Mouse (Mus musculus) bone marrow macrophage, adult 2 months (primary cell): ENCODE measurements around the gene Gm9913. TPM values are rescaled to one million over a fixed set of nuclear protein-coding genes. Genes with fewer than 3 reads are reported as not detected.

ENCODE experiments used
- H3K27ac ChIP-seq: 2 replicates; pipeline ENCODE4 v1.5.1; 2012; ENCODE audit warnings: low read depth, low read length; ENCODE audit not compliant: insufficient read depth
- H3K4me1 ChIP-seq: 2 replicates; pipeline ENCODE4 v1.6.1; 2012; ENCODE audit warnings: low read length; ENCODE audit not compliant: control insufficient read depth, insufficient read depth
- H3K4me3 ChIP-seq: 2 replicates; pipeline ENCODE4 v1.5.1; 2012; ENCODE audit warnings: mild to moderate bottlenecking, low read length, moderate library complexity; ENCODE audit not compliant: insufficient read depth
- CTCF ChIP-seq: IDR thresholded peaks from 2 replicates; pipeline ENCODE4 v1.5.1; 2012; ENCODE audit warnings: low read depth, mild to moderate bottlenecking, low read length, moderate library complexity
- POLR2A ChIP-seq: IDR thresholded peaks from 2 replicates; pipeline ENCODE4 v1.6.1; 2012; ENCODE audit warnings: mild to moderate bottlenecking, low read depth, low read length, borderline replicate concordance
- polyA plus RNA-seq: library from polyadenylated mRNA; stranded (reverse); fragments of >200 nt; gene quantifications from 2 replicates; pipeline ENCODE4 v1.2.4, GENCODE M21; 2012; ENCODE audit not compliant: missing spikeins, insufficient read depth, insufficient read length

Gm9913 gene
- polyA plus RNA-seq, 1 experiment = not detected

- H3K4me1 ChIP-seq = no peaks in the 10 kb centered on the region
- H3K4me3 ChIP-seq = no peak overlapping the region
- TF ChIP-seq CTCF = no peak
- no peak for TF ChIP-seq POLR2A
- H3K27ac ChIP-seq = no peak overlapping the region
These were observed 8.2 kb upstream of the Gm9913 start for GRCm38 (mm10) chr2:125496696-125497095.

DNA sequence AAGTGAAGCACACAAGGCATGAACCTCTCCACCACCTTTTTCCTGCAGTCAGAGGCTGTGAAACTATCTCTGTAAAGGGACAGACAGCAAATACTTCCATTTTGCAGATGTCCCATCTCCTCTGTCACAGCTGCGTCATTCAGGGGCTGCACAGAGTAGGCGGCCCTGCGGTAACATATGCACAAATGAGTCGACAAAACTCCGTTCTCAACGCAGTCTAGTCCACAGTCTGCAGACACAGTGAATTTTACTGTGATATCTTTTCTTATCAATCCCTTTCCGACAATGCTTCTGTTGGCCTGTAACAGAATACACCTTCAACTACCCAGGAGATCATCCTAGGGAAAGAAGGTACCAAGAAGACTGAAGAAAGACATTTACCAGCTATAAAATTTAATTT lies 6.7 kb upstream of the Gm9913 start:
- TF ChIP-seq POLR2A (no peak), CTCF (no peak)
- Histone ChIP-seq H3K4me1 (no peaks in the 10 kb centered on the region), H3K4me3 (no peak overlapping the region), H3K27ac (no peak overlapping the region)

DNA sequence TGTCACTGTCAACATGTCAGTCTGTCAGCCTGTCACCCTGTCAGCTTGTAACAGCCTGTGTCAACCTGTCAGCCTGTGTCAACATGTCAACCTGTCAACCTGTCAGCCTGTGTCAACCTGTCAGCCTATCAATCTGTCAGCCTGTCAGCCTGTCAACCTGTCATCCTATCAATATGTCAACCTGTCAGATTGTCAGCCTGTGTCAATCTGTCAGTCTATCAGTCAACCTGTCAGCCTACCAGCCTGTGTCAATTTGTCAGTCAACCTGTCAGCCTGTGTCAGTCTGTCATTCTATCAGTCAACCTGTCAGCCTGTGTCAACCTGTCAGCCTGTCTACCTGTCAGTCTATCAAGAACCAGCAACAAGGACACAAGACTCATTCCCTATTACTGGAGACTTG lies 3.4 kb upstream of the Gm9913 start:
- no peak for TF ChIP-seq CTCF
- TF ChIP-seq POLR2A = no peak
- H3K4me1 ChIP-seq = no peaks in the 10 kb centered on the region
- H3K4me3 ChIP-seq = no peak overlapping the region
- H3K27ac ChIP-seq = no peak overlapping the region

DNA sequence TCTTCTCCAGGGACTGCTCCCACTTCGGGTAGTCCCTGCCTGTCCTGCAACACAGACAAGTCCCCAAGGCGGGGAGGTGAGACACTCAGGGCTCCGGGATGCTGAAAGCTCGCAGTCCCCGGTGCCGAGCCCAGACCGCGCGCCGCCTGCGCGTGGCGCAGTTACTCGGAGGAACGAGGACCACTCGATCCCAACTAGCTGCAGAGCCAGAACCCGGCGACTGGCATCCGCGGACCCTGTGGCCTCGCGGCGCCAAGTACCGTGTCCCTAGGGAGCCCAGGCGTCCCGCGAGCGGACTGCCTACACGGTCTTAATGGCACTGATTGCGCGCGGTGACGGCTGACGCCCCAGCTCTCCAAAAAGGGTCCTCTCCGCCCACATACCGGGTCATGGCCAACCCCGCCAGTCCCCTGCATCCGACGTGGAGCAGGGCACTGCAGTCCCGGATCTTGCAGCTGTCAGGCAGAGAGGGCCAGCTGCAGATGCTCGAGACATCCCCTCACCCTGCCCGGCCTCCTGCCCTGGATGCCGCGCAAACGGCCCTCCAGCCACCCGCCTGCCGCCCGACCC lies 942 bp downstream of the Gm9913 start:
- Histone ChIP-seq H3K27ac (no peak overlapping the region), H3K4me1 (no peaks in the 10 kb centered on the region), H3K4me3 (no peak overlapping the region; the same call in 1 of the 2 replicates)
- TF ChIP-seq POLR2A = no peak
- TF ChIP-seq CTCF = no peak

DNA sequence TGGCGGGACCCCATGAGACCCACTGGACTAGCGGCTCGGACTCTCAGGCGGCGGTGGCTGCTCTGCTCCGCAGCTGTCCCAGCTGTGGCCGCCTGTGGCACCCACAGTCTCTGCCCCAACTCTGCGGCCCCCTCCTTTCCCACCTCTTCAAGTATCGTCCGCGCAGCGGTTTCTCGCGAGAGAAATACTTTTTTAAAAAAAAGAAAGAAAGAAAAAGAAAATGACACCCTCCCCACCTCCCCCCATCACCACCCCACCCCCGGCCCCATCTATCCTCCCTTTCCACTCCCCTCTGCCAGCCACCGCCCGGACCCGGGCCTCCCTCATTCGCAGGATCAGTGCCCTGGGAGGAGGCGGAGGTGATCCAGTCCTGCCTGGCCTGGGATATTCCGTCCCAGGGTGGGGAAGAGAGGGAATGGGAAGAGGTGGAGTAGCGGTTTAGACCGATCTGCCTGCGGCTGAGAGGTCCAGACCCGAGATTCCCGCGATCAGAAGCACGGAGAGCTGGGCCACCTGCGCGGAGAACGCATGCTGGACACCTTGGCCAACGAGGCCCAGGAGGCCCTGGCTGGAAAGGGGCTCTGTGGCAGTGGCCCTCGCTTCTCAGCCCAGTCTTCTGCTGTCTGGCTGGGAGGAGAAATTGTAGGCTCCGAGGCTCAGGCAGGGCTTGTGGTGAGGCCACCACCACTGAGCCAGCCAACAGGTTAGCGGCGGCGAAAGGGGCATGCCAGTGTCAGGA lies 1.6 kb downstream of the Gm9913 start:
- Histone ChIP-seq H3K4me1 (no peaks in the 10 kb centered on the region), H3K4me3 (no peak overlapping the region), H3K27ac (no peak overlapping the region)
- TF ChIP-seq POLR2A = no peak
- no peak for TF ChIP-seq CTCF

GRCm38 (mm10) chr2:125507893-125508292 lies 3.0 kb downstream of the Gm9913 start, which contains the start of gene Fbn1:
Gene Fbn1, minus strand, starts transcription at chr2:125507993.
- no peak within 1 kb of the TSS for H3K4me3 ChIP-seq
- no peak within 1 kb of the TSS for H3K27ac ChIP-seq
- no peak for TF ChIP-seq POLR2A
- no peaks in the 10 kb centered on the region for H3K4me1 ChIP-seq

GRCm38 (mm10) chr2:125508381-125508780 lies 3.5 kb downstream of the Gm9913 start:
- no peaks in the 10 kb centered on the region for H3K4me1 ChIP-seq
- no peak overlapping the region for H3K27ac ChIP-seq
- no peak overlapping the region for H3K4me3 ChIP-seq
- TF ChIP-seq CTCF (no peak), POLR2A (no peak)

- Histone ChIP-seq H3K4me3 (no peak overlapping the region), H3K4me1 (no peaks in the 10 kb centered on the region), H3K27ac (no peak overlapping the region)
- TF ChIP-seq POLR2A = no peak
- TF ChIP-seq CTCF = no peak
These were observed 5.9 kb downstream of the Gm9913 start for GRCm38 (mm10) chr2:125510752-125511151.

DNA sequence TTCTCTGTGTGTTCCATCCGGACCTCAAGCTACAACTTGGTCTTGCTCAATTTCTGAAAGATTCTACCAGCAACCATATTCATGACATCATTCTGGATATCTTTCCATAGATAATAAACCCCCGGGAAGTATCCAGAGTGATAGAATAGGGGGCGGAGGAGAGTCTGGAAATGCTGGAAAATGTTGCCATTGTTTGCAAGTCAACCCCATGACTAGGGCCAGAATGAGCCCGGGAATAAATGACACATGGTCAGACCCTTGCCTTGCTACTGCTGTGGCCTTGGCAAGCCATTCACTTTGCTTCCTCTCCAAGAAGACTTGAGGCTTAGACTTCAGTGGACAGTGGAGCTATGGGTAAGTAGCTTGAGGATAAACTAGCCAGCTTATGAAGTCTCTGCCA lies 7.0 kb downstream of the Gm9913 start:
- Histone ChIP-seq H3K4me1 (no peaks in the 10 kb centered on the region), H3K27ac (no peak overlapping the region), H3K4me3 (no peak overlapping the region)
- no peak for TF ChIP-seq CTCF
- no peak for TF ChIP-seq POLR2A

- Histone ChIP-seq H3K4me3 (no peak overlapping the region), H3K27ac (no peak overlapping the region), H3K4me1 (no peaks in the 10 kb centered on the region)
- no peak for TF ChIP-seq POLR2A
- TF ChIP-seq CTCF = no peak
These were observed 7.7 kb downstream of the Gm9913 start for GRCm38 (mm10) chr2:125512544-125512943.
